Mouse (Mus musculus) hindbrain, embryonic 12.5 days (tissue): ENCODE results near the gene Gm12355. TPM values are rescaled to one million over a fixed set of nuclear protein-coding genes. Genes with fewer than 3 reads are reported as not detected.
"Not testable (repeated sequence)": the region's sequence is repeated elsewhere in the genome, so short reads cannot be mapped to it uniquely, and the experiment has no call there.

Experiments used
- ATAC-seq: fragments of 200-750 bp; cut with Nextera tagmentation; 2 replicates; pipeline ENCODE4 v1.8.0; 2017; ENCODE audit warnings: moderate TSS enrichment; ENCODE audit not compliant: low FRiP score
- H3K27ac ChIP-seq: fragments of 300-500 bp; sonication (generic); 2 replicates; pipeline ENCODE4 v1.5.1; 2016; ENCODE audit warnings: mild to moderate bottlenecking
- H3K27me3 ChIP-seq: fragments of 300-500 bp; sonication (generic); 2 replicates; pipeline ENCODE4 v1.6.1; 2016; ENCODE audit warnings: mild to moderate bottlenecking
- H3K36me3 ChIP-seq: fragments of 300-500 bp; sonication (generic); 2 replicates; pipeline ENCODE4 v1.6.1; 2016; ENCODE audit warnings: mild to moderate bottlenecking
- H3K4me1 ChIP-seq: fragments of 300-500 bp; sonication (generic); 2 replicates; pipeline ENCODE4 v1.6.1; 2016
- H3K4me2 ChIP-seq: fragments of 300-500 bp; sonication (generic); replicated peaks from 2 replicates; pipeline ENCODE4 v1.6.1; 2016; ENCODE audit warnings: mild to moderate bottlenecking
- H3K4me3 ChIP-seq: fragments of 300-500 bp; sonication (generic); 2 replicates; pipeline ENCODE4 v1.5.1; 2016; ENCODE audit warnings: mild to moderate bottlenecking
- H3K9ac ChIP-seq: fragments of 300-500 bp; sonication (generic); 2 replicates; pipeline ENCODE4 v1.6.1; 2016; ENCODE audit warnings: mild to moderate bottlenecking, moderate library complexity
- H3K9me3 ChIP-seq: fragments of 300-500 bp; sonication (generic); replicated peaks from 2 replicates; pipeline ENCODE4 v1.6.1; 2016; ENCODE audit warnings: mild to moderate bottlenecking
- WGBS: fragments of 180-500 bp; shearing (Covaris S2); methylation state at CpG from one replicate; pipeline ENCODE4 v1.1.7; 2016; 5-methylcytosine and 5-hydroxymethylcytosine counted together
- polyA plus RNA-seq: library from polyadenylated mRNA; unstranded; fragments of >200 nt; fragmentation: Nextera tagmentation; extraction: Ambion mirVana; gene quantifications from 2 replicates; pipeline ENCODE4 v1.2.1, GENCODE M21; 2016

The Gm12355 gene
- polyA plus RNA-seq, 1 experiment from 2014 or later = 0.49 TPM

DNA sequence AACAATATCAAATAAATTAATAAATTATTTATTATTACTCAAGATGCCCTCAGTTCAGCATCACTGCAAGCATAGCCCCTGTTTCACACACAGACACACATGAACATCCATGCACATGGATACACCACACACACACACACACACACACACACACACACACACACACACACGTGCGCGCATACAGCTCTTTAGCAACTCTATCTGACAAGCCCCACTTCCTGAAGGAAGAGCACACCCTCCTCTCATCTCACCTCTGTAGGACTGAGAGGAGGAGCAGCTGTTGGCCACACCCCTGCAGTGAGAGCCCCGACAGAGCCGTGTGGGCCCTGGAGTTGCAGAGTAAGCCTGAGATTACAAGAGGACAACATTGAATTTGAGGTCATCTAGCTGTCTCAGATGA lies 14.6 kb upstream of the Gm12355 start:
- ATAC-seq = no peak
- Histone ChIP-seq H3K27ac (no peak overlapping the region), H3K4me3 (no peak overlapping the region), H3K9me3 (no peaks in the 10 kb centered on the region), H3K36me3 (no peaks in the 10 kb centered on the region), H3K27me3 (no peaks in the 10 kb centered on the region), H3K4me1 (no peaks in the 10 kb centered on the region), H3K4me2 (no peak overlapping the region), H3K9ac (no peak overlapping the region)
- WGBS = 81% methylated on average over 5 of the region's 5 CpGs

GRCm38 (mm10) chr11:98637501-98637900 lies 12.0 kb upstream of the Gm12355 start:
- WGBS = 67% methylated on average over 1 of the region's 1 CpGs
- no peaks in the 10 kb centered on the region for H3K9me3 ChIP-seq
- no peak for ATAC-seq
- no peak overlapping the region for H3K9ac ChIP-seq
- H3K4me2 ChIP-seq = no peak overlapping the region
- H3K36me3 ChIP-seq = no peaks in the 10 kb centered on the region
- no peak overlapping the region for H3K27ac ChIP-seq
- H3K4me3 ChIP-seq = no peak overlapping the region
- H3K27me3 ChIP-seq = 0 out of 2 replicates have a peak, but pooled peaks cover under 1% of the 10 kb centered on the region
- H3K4me1 ChIP-seq = no peaks in the 10 kb centered on the region

- H3K9ac ChIP-seq = not testable (repeated sequence)
Measured at GRCm38 (mm10) chr11:98635312-98635970, 10.0 kb upstream of the Gm12355 start.

DNA sequence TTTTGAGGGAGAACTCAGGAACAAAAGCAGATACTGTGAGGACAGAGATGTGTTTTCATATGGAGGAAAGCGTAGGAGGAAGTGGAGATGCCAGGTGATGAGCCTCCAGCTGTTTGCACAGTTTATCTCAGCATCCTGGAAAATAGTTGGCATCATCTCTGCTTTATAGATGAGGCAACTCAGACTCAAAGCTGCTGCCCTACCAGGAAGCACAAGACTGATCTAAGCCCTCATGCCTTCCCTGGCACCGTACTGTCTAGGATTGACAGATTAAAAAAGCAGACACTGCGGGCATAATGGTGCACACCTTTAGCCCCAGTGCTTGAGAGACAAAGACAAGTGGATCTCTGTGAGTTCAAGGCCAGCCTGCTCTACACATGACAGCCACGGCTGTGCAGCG lies 5.2 kb upstream of the Gm12355 start:
- Histone ChIP-seq H3K4me1 (no peaks in the 10 kb centered on the region), H3K36me3 (no peaks in the 10 kb centered on the region), H3K27ac (no peak overlapping the region), H3K27me3 (0 out of 2 replicates have a peak, but pooled peaks cover 8% of the 10 kb centered on the region), H3K9ac (no peak overlapping the region), H3K9me3 (no peaks in the 10 kb centered on the region), H3K4me2 (no peak overlapping the region), H3K4me3 (no peak overlapping the region)
- no peak for ATAC-seq
- 90% methylated on average over 5 of the region's 5 CpGs for WGBS

More at GRCm38 (mm10) chr11:98635312-98635970, 10.0 kb upstream of the Gm12355 start:
- H3K4me3 ChIP-seq, H3K4me2 ChIP-seq, H3K36me3 ChIP-seq, H3K27ac ChIP-seq, H3K27me3 ChIP-seq, ATAC-seq, H3K9me3 ChIP-seq, H3K4me1 ChIP-seq: not testable (repeated sequence)
- 32% methylated on average over 10 of the region's 10 CpGs for WGBS

- Histone ChIP-seq H3K27ac (no peak overlapping the region), H3K9me3 (0 out of 2 replicates have a peak, but pooled peaks cover under 1% of the 10 kb centered on the region), H3K27me3 (0 out of 2 replicates have a peak, but pooled peaks cover 8% of the 10 kb centered on the region), H3K9ac (no peak overlapping the region), H3K36me3 (no peaks in the 10 kb centered on the region), H3K4me1 (no peaks in the 10 kb centered on the region), H3K4me2 (no peak overlapping the region), H3K4me3 (no peak overlapping the region)
- ATAC-seq = no peak
- WGBS = 97% methylated on average over 3 of the region's 3 CpGs
Measured at GRCm38 (mm10) chr11:98628706-98629105, 3.2 kb upstream of the Gm12355 start.

DNA sequence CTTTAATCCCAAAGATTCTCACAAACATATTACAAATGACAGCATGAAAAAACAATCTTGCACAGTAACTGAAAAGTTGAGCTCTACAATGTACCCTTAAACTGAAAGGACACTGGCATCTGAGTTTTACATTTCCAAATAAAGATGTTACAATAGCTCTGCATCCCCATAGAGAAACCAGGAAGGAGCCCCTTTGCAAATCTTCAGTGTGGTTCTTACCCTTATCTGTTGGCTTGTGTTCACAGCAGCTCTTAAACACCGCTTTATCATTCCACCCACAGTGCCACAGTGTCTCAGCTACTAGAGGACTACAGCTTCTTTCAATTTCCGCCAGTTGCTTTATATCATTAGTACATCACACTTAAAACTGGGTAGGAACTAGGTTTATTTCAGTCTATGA lies 1.1 kb downstream of the Gm12355 start:
- not testable (repeated sequence) for H3K4me3 ChIP-seq, H3K4me2 ChIP-seq, ATAC-seq, H3K36me3 ChIP-seq, H3K9ac ChIP-seq, H3K27me3 ChIP-seq, H3K4me1 ChIP-seq, H3K9me3 ChIP-seq, H3K27ac ChIP-seq
- WGBS = 94% methylated on average over 2 of the region's 2 CpGs

DNA sequence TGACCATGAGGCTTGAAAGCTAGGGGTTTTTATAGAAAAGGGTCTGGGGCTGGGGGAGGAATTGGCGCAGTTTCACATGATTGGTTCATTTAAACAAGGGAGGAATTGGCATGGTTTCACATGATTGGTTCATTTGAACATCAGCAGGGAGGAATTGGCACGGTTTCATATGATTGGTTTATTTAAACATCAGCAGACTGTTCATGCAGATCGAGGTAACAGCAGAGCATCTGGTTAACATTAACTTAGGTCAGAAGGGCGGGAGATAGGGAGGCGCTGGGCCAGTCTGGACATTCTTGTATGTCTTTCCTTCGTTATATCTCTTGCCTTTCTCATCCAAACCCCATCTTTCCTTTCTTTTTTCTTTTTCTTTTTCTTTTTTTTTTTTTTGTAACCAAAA lies 1.5 kb downstream of the Gm12355 start:
- not testable (repeated sequence) for H3K27ac ChIP-seq, H3K9ac ChIP-seq, H3K4me3 ChIP-seq, H3K4me1 ChIP-seq, H3K9me3 ChIP-seq, H3K36me3 ChIP-seq, H3K4me2 ChIP-seq, ATAC-seq, H3K27me3 ChIP-seq
- 83% methylated on average over 6 of the region's 6 CpGs for WGBS

DNA sequence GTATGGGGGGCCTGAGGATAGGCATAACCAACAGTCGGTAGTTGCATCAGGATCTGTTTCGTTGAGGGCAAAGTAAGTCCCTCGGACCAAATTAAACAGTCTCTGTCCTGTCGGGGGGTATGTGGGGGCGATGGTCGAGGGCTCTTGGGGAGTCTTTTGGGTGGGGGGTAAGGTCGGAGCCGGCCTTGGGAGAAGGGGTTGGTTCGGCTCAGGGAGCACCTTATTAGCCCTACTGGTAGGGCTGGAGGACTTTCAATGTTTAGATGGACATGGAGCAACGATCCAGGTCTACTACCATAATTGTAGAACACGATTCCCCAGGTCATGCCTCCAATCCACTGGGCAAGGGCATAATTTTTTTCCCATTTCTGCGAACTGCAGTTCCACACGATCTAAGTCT lies 4.7 kb downstream of the Gm12355 start:
- Histone ChIP-seq H3K4me1 (no peaks in the 10 kb centered on the region), H3K27ac (no peak overlapping the region), H3K9ac (no peak overlapping the region), H3K36me3 (no peaks in the 10 kb centered on the region), H3K4me3 (no peak overlapping the region), H3K9me3 (0 out of 2 replicates have a peak, but pooled peaks cover 9% of the 10 kb centered on the region), H3K4me2 (no peak overlapping the region), H3K27me3 (no peaks in the 10 kb centered on the region)
- ATAC-seq = no peak
- WGBS = 92% methylated on average over 13 of the region's 13 CpGs

DNA sequence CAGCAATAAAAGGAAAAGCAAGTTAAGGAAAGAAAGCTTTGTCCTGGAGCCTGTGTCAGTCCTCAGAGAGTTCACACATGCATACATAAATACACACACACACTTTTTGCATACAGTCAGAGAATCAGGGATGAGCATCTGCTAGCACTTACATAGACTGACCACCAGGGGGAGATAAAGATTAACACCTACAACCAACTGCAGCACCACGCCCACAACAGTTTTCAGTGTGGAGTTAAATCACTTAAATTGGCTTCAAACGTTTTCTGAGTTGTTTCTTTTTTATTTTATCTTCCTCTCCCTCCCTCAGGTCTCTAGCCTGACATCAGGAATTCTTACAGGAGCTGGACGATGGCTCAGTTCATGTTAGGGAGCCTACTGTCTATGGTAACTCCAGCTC lies 18.7 kb downstream of the Gm12355 start:
- Histone ChIP-seq H3K9me3 (no peaks in the 10 kb centered on the region), H3K36me3 (no peaks in the 10 kb centered on the region)
- 10% methylated on average over 3 of the region's 3 CpGs for WGBS

GRCm38 (mm10) chr11:98604911-98605310 lies 20.6 kb downstream of the Gm12355 start:
- not testable (repeated sequence) for H3K4me2 ChIP-seq, H3K36me3 ChIP-seq, H3K4me3 ChIP-seq, ATAC-seq, H3K9ac ChIP-seq, H3K27ac ChIP-seq, H3K4me1 ChIP-seq, H3K9me3 ChIP-seq
- 74% methylated on average over 6 of the region's 6 CpGs for WGBS
- peaks cover 24% of the 10 kb centered on the region for H3K27me3 ChIP-seq

More for the DNA sequence above, 18.7 kb downstream of the Gm12355 start:
- Histone ChIP-seq H3K9ac (no peak overlapping the region), H3K4me2 (no peak overlapping the region), H3K27ac (no peak overlapping the region), H3K27me3 (peaks cover 8% of the 10 kb centered on the region; the same call in 1 of the 2 replicates), H3K4me3 (no peak overlapping the region), H3K4me1 (peaks cover 7% of the 10 kb centered on the region)
- ATAC-seq = no peak

DNA sequence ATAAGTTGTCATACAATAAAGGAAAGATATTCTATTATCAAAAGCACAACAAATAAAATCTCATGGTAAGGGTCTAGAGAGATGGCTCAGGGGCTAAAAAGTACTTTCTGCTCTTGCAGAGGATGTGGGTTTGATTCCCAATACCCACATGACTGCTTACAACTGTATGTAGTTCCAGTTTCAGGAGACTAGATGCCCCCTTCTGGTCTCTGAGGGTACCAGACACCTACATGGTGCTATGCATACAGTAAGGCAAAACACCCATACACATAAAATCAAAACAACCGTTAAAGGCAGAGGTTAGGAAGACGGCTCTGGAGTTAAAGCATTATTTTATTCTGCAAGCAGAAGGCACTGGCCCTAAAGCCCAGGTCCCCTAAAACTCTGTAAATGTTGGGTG lies 21.5 kb downstream of the Gm12355 start:
- 81% methylated on average over 2 of the region's 2 CpGs for WGBS

GRCm38 (mm10) chr11:98602090-98602690 lies 23.3 kb downstream of the Gm12355 start:
- Histone ChIP-seq H3K27me3 (peaks cover 43% of the 10 kb centered on the region), H3K4me2 (peak overlapping the region; percentile 47), H3K9me3 (no peaks in the 10 kb centered on the region), H3K27ac (no peak overlapping the region), H3K4me1 (peaks cover 7% of the 10 kb centered on the region), H3K36me3 (no peaks in the 10 kb centered on the region), H3K9ac (0 out of 2 replicates have a peak overlapping the region, but pooled peaks have one; percentile 23), H3K4me3 (peak overlapping the region; percentile 29)
- 3% methylated on average over 19 of the region's 20 CpGs for WGBS
- no peak for ATAC-seq

More for the DNA sequence above, 21.5 kb downstream of the Gm12355 start:
- Histone ChIP-seq H3K4me2 (no peak overlapping the region), H3K27me3 (peaks cover 34% of the 10 kb centered on the region), H3K36me3 (no peaks in the 10 kb centered on the region), H3K9ac (no peak overlapping the region), H3K4me3 (no peak overlapping the region), H3K9me3 (no peaks in the 10 kb centered on the region), H3K27ac (no peak overlapping the region), H3K4me1 (peaks cover 7% of the 10 kb centered on the region)
- no peak for ATAC-seq

- WGBS = 46% methylated on average over 18 of the region's 18 CpGs
- Histone ChIP-seq H3K4me1 (peaks cover 7% of the 10 kb centered on the region), H3K9me3 (no peaks in the 10 kb centered on the region), H3K36me3 (no peaks in the 10 kb centered on the region), H3K27ac (no peak overlapping the region), H3K4me3 (no peak overlapping the region), H3K4me2 (no peak overlapping the region), H3K9ac (no peak overlapping the region), H3K27me3 (peaks cover 43% of the 10 kb centered on the region)
- ATAC-seq = no peak
Measured at GRCm38 (mm10) chr11:98599291-98599690, 26.2 kb downstream of the Gm12355 start.
